Mouse (Mus musculus) left cerebral cortex, postnatal 4 days (tissue): ENCODE data around the gene Tgfbi. TPM values are rescaled to one million over a fixed set of nuclear protein-coding genes. Genes with fewer than 3 reads are reported as not detected.

Experiments
- DNase-seq: peaks from one replicate; pipeline ENCODE4 v3.0.0-alpha.2; 2022
- intact Hi-C: fragments of 180-260 bp; cut with DNase I; formaldehyde crosslinking; loops from one replicate; pipeline ENCODE4 v1.15.1; 2025
- total RNA-seq, 2 experiments: library from RNA; stranded (reverse); gene quantifications; 2 replicates each; pipeline ENCODE4 v1.2.3; 2021

Gene Tgfbi
- total RNA-seq, 2 experiments from 2014 or later = 4.1 to 4.2 TPM

- DNase-seq = no peak
- intact Hi-C loops = no loop called here
Measured at GRCm38 (mm10) chr13:56681924-56682323, 72.6 kb downstream of the Tgfbi start.

GRCm38 (mm10) chr13:56682326-56682725 lies 73.0 kb downstream of the Tgfbi start:
- intact Hi-C loops = no loop called here

GRCm38 (mm10) chr13:56683306-56683705 lies 74.0 kb downstream of the Tgfbi start:
- intact Hi-C loops = no loop called here
- DNase-seq = peak; percentile 50

More at GRCm38 (mm10) chr13:56682326-56682725, 73.0 kb downstream of the Tgfbi start:
- peak; percentile 35 for DNase-seq

Other genes starting within 250 kb of the Tgfbi start
- not detected for gene Gm3045, start 182.9 kb upstream of the Tgfbi start, total RNA-seq
- not detected for gene Slc25a48, start 171.2 kb upstream of the Tgfbi start, total RNA-seq
- gene Il9, start 127.3 kb upstream of the Tgfbi start, total RNA-seq = not detected
- gene Fbxl21, start 87.1 kb upstream of the Tgfbi start, total RNA-seq = 1 to 10 TPM; 4.4 to 5.8 TPM
- not detected for gene Lect2, start 61.0 kb upstream of the Tgfbi start, total RNA-seq
- gene Smad5, start 93.5 kb downstream of the Tgfbi start, total RNA-seq = 10 to 100 TPM; 36.0 to 41.9 TPM
- 1 to 10 TPM; 2.4 to 2.9 TPM for gene Gm45623, start 144.3 kb downstream of the Tgfbi start, total RNA-seq